Mouse (Mus musculus) kidney, postnatal 0 days (tissue): Measurements from ENCODE around the gene Kcns1. TPM values are rescaled to one million over a fixed set of nuclear protein-coding genes. Genes with fewer than 3 reads are reported as not detected.

ENCODE experiments used
- ATAC-seq: fragments of 200-750 bp; cut with Nextera tagmentation; replicated peaks from 2 replicates; pipeline ENCODE4 v1.8.0; 2017; ENCODE audit warnings: low read depth, moderate number of reproducible peaks, moderate TSS enrichment, moderate library complexity; ENCODE audit not compliant: low FRiP score
- DNase-seq: peaks from one replicate; pipeline ENCODE4 v3.0.0-alpha.2; 2016; ENCODE audit warnings: low spot score
- H3K27ac ChIP-seq: fragments of 300-500 bp; sonication (generic); 2 replicates; pipeline ENCODE4 v1.5.1; 2014; ENCODE audit warnings: mild to moderate bottlenecking
- H3K27me3 ChIP-seq: fragments of 300-500 bp; sonication (generic); 2 replicates; pipeline ENCODE4 v1.6.1; 2014; ENCODE audit warnings: low read length, mixed read lengths; ENCODE audit not compliant: insufficient read depth
- H3K36me3 ChIP-seq: fragments of 300-500 bp; sonication (generic); 2 replicates; pipeline ENCODE4 v1.6.1; 2014; ENCODE audit warnings: low read length, mixed read lengths; ENCODE audit not compliant: insufficient read depth
- H3K4me1 ChIP-seq: fragments of 300-500 bp; sonication (generic); replicated peaks from 2 replicates; pipeline ENCODE4 v1.6.1; 2014; ENCODE audit warnings: antibody characterized with exemption, low read length, mixed read lengths; ENCODE audit not compliant: insufficient read depth
- H3K4me2 ChIP-seq: fragments of 300-500 bp; sonication (generic); 2 replicates; pipeline ENCODE4 v1.6.1; 2014; ENCODE audit warnings: mild to moderate bottlenecking, low read length, moderate library complexity, mixed read lengths
- H3K4me3 ChIP-seq: fragments of 300-500 bp; sonication (generic); replicated peaks from 2 replicates; pipeline ENCODE4 v1.5.1; 2014; ENCODE audit warnings: low read depth, low read length
- H3K9ac ChIP-seq: fragments of 300-500 bp; sonication (generic); 2 replicates; pipeline ENCODE4 v1.6.1; 2014; ENCODE audit warnings: low read depth, low read length
- H3K9me3 ChIP-seq: fragments of 300-500 bp; sonication (generic); replicated peaks from 2 replicates; pipeline ENCODE4 v1.6.1; 2016; ENCODE audit warnings: low read length, inconsistent platforms, mixed read lengths
- CTCF ChIP-seq: IDR thresholded peaks from 2 replicates; pipeline ENCODE4 v1.5.1; 2016; ENCODE audit warnings: antibody characterized with exemption, low read depth, mild to moderate bottlenecking, moderate library complexity
- WGBS: fragments of 180-500 bp; shearing (Covaris S2); extraction: QIAGEN DNeasy Blood & Tissue Kit; methylation state at CpG from one replicate; pipeline ENCODE4 v1.1.7; 2014; 5-methylcytosine and 5-hydroxymethylcytosine counted together
- polyA plus RNA-seq: library from polyadenylated mRNA; unstranded; fragments of >200 nt; fragmentation: Nextera tagmentation; extraction: Ambion mirVana; gene quantifications from 2 replicates; pipeline ENCODE4 v1.2.1, GENCODE M21; 2015

Gene Kcns1
- polyA plus RNA-seq, 1 experiment from 2014 or later = 0.14 TPM

- Histone ChIP-seq H3K36me3 (no peaks in the 10 kb centered on the region), H3K9ac (no peak overlapping the region), H3K27ac (no peak overlapping the region), H3K9me3 (no peaks in the 10 kb centered on the region), H3K27me3 (no peaks in the 10 kb centered on the region), H3K4me2 (no peak overlapping the region), H3K4me3 (no peak overlapping the region), H3K4me1 (no peaks in the 10 kb centered on the region)
- 41% methylated on average over 5 of the region's 5 CpGs for WGBS
- no peak for DNase-seq
- TF ChIP-seq CTCF = no peak
- ATAC-seq = no peak
Observed at GRCm38 (mm10) chr2:164177831-164178230, 6.9 kb upstream of the Kcns1 start.

GRCm38 (mm10) chr2:164175850-164176249 is 4.9 kb upstream of the Kcns1 start:
- Histone ChIP-seq H3K4me3 (no peak overlapping the region), H3K4me2 (no peak overlapping the region), H3K9me3 (no peaks in the 10 kb centered on the region), H3K27me3 (peaks cover 9% of the 10 kb centered on the region), H3K27ac (no peak overlapping the region), H3K9ac (no peak overlapping the region), H3K4me1 (no peaks in the 10 kb centered on the region), H3K36me3 (no peaks in the 10 kb centered on the region)
- 84% methylated on average over 3 of the region's 3 CpGs for WGBS
- TF ChIP-seq CTCF = no peak
- DNase-seq (no peak), ATAC-seq (no peak)

GRCm38 (mm10) chr2:164174649-164175395 is 3.9 kb upstream of the Kcns1 start:
- WGBS = 68% methylated on average over 8 of the region's 8 CpGs
- no peaks in the 10 kb centered on the region for H3K36me3 ChIP-seq
- no peak overlapping the region for H3K4me3 ChIP-seq
- no peak overlapping the region for H3K9ac ChIP-seq
- 0 out of 2 replicates have a peak, but pooled peaks cover 2% of the 10 kb centered on the region for H3K4me1 ChIP-seq
- no peak overlapping the region for H3K4me2 ChIP-seq
- no peak for ATAC-seq
- peak overlapping the region; percentile 19; the same call in 1 of the 2 replicates for H3K27ac ChIP-seq
- DNase-seq = peak; percentile 67
- no peaks in the 10 kb centered on the region for H3K9me3 ChIP-seq
- no peak for TF ChIP-seq CTCF
- H3K27me3 ChIP-seq = peaks cover 19% of the 10 kb centered on the region

- Histone ChIP-seq H3K4me2 (no peak overlapping the region), H3K27ac (no peak overlapping the region), H3K9me3 (no peaks in the 10 kb centered on the region), H3K9ac (no peak overlapping the region), H3K4me1 (0 out of 2 replicates have a peak, but pooled peaks cover 2% of the 10 kb centered on the region), H3K4me3 (no peak overlapping the region), H3K27me3 (peaks cover 32% of the 10 kb centered on the region), H3K36me3 (no peaks in the 10 kb centered on the region)
- WGBS = 73% methylated on average over 3 of the region's 3 CpGs
- DNase-seq (no peak), ATAC-seq (no peak)
- TF ChIP-seq CTCF = no peak
Observed at GRCm38 (mm10) chr2:164173394-164173793, 2.5 kb upstream of the Kcns1 start.

DNA sequence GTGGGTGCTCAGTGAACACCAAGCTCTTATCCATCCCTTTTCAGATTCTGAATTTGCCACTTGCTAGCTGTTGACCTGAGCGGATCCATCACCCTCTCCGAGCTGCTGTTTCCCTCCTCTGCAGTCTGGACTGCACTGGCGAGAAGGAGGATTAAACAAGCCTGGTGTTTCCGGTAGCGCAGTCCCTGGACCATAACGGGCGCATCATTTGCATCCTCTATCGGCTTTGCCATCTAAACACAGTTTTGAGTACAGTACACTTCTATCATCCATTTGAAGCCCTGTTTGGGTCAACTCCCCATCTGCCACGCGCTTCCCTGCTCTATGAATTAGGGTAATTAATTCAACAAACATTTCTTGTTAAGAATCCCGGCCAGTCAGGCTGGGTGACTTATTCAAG is 587 bp downstream of the Kcns1 start:
- DNase-seq (no peak), ATAC-seq (no peak)
- Histone ChIP-seq H3K4me1 (peaks cover 7% of the 10 kb centered on the region; the same call in 1 of the 2 replicates), H3K36me3 (no peaks in the 10 kb centered on the region), H3K9ac (no peak overlapping the region), H3K4me2 (0 out of 2 replicates have a peak overlapping the region, but pooled peaks have one; percentile 50), H3K27me3 (peaks cover 44% of the 10 kb centered on the region), H3K4me3 (no peak overlapping the region), H3K9me3 (no peaks in the 10 kb centered on the region), H3K27ac (no peak overlapping the region)
- 9% methylated on average over 11 of the region's 11 CpGs for WGBS
- TF ChIP-seq CTCF = no peak

- Histone ChIP-seq H3K4me2 (peak overlapping the region; percentile 47), H3K9me3 (no peaks in the 10 kb centered on the region), H3K4me1 (peaks cover 7% of the 10 kb centered on the region; the same call in 1 of the 2 replicates), H3K27me3 (peaks cover 44% of the 10 kb centered on the region), H3K27ac (no peak overlapping the region), H3K4me3 (peak overlapping the region; percentile 27), H3K9ac (no peak overlapping the region), H3K36me3 (no peaks in the 10 kb centered on the region)
- peak; percentile 48; the same call in 1 of the 2 replicates for ATAC-seq
- no peak for DNase-seq
- WGBS = 16% methylated on average over 39 of the region's 42 CpGs
- TF ChIP-seq CTCF = no peak
Observed at GRCm38 (mm10) chr2:164168571-164168946, 2.4 kb downstream of the Kcns1 start.
